Mouse (Mus musculus) adrenal gland, adult 8-10 months (tissue): ENCODE data around the gene Mast4. TPM values are rescaled to one million over a fixed set of nuclear protein-coding genes. Genes with fewer than 3 reads are reported as not detected.

ENCODE experiments used
- DNase-seq: peaks from one replicate; pipeline ENCODE4 v3.0.0; 2022
- total RNA-seq, 4 experiments: library from RNA; stranded (reverse); gene quantifications; 2 replicates each; pipeline ENCODE4 v1.2.4; 2022

The Mast4 gene
- total RNA-seq, 4 experiments from 2014 or later, result 81.3 to 212 (median 118) TPM

DNA sequence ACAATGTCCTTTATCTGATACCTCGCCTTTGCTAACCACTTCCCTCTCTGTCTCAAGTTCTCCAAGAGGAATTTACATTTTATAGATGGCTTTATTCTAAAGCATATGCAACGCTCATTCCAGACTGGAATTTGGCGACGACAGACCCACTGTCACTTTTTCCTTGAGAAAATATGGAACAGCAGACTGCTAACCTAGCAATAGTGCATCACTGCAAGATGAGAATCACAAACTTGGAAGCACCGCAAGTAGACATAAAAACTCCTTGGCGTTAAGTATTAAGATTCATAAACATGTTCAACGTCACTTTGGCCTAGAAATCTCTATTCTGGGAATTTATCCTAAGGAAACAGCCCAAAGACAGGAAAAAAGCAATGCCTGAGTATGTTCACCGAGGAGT is 447.5 kb downstream of the Mast4 start:
- DNase-seq, result no peak

GRCm38 (mm10) chr13:102886147-102886546 is 448.1 kb downstream of the Mast4 start:
- no peak for DNase-seq

- no peak for DNase-seq
Observed at GRCm38 (mm10) chr13:102880381-102881076, 453.8 kb downstream of the Mast4 start.

DNA sequence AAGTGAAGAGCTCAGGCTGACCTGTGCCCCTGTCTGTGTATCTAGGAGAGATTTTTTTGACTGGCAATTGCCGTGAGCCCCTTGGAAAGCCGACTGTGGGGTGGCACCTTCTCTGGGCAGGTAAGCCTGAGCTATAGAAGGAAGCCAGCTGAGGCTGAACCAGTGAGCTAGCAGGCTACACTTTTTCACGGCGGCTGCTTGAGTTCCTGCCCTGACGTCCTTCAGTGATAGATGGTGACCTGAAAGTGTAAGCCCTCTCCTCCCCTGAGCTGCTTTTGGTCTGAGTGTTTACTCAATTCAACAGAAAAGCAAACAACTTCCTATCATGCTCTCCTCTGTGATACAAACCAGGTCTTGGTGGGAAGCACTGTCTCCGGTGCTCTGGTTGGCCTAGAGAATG is 455.7 kb downstream of the Mast4 start:
- DNase-seq, result no peak

- no peak for DNase-seq
Observed at GRCm38 (mm10) chr13:102877766-102878325, 456.5 kb downstream of the Mast4 start.

- peak; percentile 61 for DNase-seq
Observed at GRCm38 (mm10) chr13:102877154-102877553, 457.1 kb downstream of the Mast4 start.

- no peak for DNase-seq
Observed at GRCm38 (mm10) chr13:102875520-102875919, 458.8 kb downstream of the Mast4 start.

DNA sequence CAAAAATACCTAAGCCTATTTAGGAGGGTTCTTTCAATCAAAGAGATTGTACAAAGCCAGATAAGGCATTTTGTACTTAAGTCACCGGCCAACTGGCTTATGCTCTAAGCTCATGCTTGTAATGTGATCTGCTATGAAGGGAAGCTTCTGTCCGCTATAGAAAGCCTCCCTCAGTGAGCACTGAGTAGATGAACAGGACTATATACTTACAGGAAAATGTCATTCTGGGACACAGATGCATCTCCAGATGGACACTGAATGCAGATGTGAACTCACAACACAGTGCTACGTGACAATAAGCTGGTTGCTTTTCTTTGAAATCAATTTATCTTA is 459.2 kb downstream of the Mast4 start:
- no peak for DNase-seq

- no peak for DNase-seq
Observed at GRCm38 (mm10) chr13:102874465-102875143, 459.7 kb downstream of the Mast4 start.

GRCm38 (mm10) chr13:102873412-102874016 is 460.8 kb downstream of the Mast4 start:
- no peak for DNase-seq

DNA sequence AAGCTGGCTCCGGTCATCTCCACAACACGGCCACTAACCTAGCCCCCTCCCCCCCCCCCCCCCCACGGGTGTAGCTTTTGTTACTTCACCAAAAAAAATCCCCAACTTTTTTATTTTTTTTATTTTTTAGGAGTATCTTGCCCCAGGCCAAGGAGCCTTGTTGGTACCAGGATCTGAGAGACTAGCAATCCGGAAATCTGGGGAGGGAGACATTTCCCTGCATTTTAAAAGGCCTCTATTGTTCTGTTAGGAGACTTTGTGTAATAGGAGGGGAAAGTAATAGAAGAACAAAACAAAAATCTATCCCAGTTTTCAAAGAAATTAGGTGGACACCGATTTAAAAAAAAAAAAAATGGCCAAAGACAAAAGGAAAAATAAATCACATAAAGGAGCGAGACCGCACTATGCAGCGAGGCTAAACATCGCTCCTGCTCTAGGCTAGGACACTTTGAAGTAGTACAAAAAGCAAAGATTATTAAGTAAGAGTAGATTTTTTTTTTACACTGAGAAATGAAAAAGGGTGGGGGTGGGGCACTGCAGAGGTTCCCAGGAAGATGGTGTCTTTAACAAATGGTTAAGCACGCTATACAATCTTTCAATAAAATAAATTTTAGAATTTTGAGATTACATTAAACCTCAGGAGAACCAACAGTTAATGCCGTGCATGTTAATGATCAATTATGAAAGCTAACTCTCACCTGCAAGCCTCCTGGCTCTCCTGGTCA is 462.8 kb downstream of the Mast4 start:
- no peak for DNase-seq

DNA sequence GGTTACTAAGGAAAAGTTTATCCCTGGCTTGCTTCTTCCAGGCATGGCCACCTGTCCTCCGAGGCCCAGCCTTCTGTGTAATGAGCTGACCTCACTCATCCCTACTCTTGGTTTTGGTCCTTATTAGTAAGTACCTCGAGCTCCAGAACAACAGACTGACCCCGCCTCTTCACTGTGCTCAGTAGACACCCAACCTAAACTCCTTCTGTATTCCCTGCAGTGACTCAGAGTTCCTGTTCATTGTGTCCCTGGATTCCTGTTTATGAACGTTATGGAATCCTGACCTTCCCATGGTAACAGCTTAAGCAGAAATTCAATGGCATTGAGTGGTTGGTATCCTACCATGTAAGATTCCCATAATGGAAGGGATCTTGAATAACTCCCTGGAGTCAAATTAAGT is 464.8 kb downstream of the Mast4 start:
- DNase-seq, result no peak

- no peak for DNase-seq
Observed at GRCm38 (mm10) chr13:102866816-102867215, 467.5 kb downstream of the Mast4 start.

DNA sequence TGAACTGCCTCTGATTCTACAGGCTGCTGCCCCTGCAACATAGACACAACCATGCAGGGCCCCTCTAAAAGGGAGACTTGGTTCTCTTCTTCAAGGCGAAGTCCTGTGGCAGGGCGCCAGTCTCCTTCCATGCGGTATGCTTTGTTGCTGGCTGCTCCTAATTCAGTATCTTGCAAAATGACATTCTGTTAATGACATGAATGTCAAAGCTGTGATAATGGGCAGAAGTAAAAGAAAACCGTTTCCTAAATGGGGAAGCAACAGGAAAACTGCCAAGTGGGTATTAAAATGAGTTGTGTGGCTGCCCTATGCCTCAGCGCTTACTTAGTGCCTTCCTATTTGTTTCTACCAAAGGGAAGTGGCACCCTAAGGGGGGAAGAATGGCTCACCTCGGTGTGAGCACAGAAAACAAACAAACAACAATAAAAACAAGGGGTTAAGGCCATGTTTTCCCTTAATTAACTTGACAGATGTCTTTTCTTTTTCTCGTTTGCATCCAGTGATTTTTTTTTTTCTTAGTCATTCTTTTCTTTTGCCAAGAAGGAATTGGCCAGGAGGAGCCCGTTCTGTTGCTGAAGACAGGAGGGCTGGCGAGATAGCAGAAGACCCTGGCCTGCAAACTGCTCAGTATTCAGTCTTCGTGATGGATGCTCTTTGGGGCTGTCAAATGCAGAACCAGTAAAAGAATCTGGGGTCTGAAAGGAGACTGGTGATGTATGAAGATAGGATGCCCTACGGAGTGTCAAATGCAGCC is 468.1 kb downstream of the Mast4 start:
- no peak for DNase-seq

DNA sequence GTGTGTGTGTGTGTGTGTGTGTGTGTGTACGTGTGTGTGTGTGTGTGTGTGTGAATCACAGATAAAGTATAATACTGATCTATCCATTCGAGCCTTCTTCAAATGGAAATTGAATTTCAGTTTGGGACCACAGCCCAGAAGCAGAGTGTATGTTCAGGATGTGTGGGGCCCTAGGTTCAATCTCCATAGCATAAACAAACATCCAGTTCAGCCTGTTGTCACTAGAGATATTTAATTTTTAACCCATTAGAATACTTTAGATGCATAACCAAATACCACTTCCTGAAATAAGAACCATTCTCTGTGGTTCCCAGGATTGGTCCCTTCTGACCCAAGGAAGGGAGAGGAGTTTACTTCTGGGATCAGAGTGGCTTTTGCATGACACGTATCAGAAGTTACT is 468.8 kb downstream of the Mast4 start:
- DNase-seq, result no peak

DNA sequence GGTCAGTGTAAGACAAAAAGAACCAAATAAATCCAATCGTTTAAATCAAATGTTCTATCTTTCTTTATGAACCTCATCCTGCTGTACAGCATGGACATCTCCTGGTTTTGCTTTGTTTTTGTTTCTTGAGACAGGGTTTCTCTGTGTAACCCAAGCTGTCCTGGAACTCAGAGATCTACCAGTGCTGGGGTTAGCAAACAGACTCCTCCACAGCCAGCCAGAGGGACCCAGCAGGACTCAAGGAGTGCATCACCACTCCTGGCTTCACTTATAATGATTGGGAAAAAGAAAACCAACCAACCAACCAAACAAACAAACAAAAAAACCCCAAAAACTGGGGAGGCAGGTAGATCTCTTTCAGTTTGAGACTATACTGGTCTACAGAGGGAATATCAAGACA is 469.5 kb downstream of the Mast4 start:
- no peak for DNase-seq

GRCm38 (mm10) chr13:102864079-102864478 is 470.2 kb downstream of the Mast4 start:
- no peak for DNase-seq

DNA sequence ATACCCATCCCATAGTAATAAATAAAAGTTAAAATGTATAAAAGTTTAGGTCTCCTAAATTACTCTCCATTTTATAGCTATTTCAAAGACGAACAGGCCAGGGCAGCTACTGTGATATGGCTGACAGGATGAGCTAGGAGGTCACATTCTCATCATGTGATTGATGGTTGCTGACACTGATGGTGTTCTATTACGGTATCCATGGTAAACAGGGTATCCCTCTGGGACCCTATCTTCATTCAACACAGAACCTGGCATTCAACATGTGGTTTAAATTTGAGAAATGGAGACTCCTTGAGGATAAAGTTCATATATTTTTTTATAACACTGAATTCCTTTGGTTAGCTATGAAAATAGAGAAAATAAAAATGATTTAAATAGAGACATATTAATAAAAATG is 471.3 kb downstream of the Mast4 start:
- no peak for DNase-seq

- no peak for DNase-seq
Observed at GRCm38 (mm10) chr13:102862397-102862796, 471.9 kb downstream of the Mast4 start.

GRCm38 (mm10) chr13:102860733-102861132 is 473.6 kb downstream of the Mast4 start:
- DNase-seq, result no peak

DNA sequence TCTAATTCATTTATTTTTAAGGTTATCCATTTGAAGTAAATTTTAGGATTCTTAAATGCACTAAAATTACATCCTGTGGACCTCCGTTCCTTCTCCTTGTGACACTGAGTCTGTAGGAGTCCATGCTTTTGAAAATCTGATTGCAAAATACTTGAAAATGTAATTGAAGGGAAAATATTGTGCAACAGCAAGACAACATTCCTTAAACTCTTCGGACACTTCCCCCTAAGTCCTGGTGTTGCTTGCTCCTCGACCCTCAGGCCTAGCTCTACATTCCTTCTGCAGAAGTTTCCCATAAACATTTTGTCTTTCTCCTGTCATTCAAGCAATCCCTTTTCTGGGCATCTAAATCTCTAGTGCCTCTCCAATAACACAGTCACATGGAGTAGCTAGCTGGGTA is 474.2 kb downstream of the Mast4 start:
- DNase-seq, result no peak

GRCm38 (mm10) chr13:102857539-102857838 is 476.8 kb downstream of the Mast4 start:
- DNase-seq, result no peak
